Mouse (Mus musculus) lung, adult 2 months (tissue): ENCODE results near the gene Tcirg1.

Experiments
- CTCF ChIP-seq: fragments of 200-500 bp; IDR thresholded peaks from 2 replicates; pipeline ENCODE4 v1.5.1; 2011; ENCODE audit warnings: mild to moderate bottlenecking, low read length, control low read depth; ENCODE audit not compliant: insufficient read depth
- POLR2A ChIP-seq: fragments of 200-500 bp; IDR thresholded peaks from 2 replicates; pipeline ENCODE4 v1.6.1; 2011; ENCODE audit warnings: low read depth, mild to moderate bottlenecking, control low read depth, low read length, borderline replicate concordance; ENCODE audit errors: extremely low read depth

DNA sequence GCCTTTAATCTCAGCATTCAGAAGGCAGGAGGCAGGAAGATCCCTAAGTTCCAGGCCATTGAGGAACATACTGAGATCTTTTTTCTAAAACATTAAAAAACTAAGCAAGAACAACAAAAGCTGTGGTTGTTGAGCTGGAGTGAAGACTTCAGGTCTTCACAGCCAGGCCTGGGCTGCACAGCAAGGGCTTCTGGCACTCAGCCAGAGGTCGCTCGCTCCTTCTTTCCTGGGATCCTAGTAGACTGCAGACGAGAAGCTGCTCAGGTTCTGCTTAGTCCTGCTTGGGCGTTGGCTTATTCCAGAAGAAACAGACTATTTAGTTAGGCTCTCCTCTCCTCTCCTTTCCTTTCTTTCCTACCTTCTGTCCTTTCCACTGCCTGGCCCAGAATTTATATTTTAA, 34.6 kb downstream of the Tcirg1 start:
- TF ChIP-seq POLR2A (no peak), CTCF (no peak)
